Mouse (Mus musculus) CD4-positive, CD25-positive, alpha-beta regulatory T cell, adult 4 months (primary cell): Measurements from ENCODE around the gene Cpz. TPM values are rescaled to one million over a fixed set of nuclear protein-coding genes. Genes with fewer than 3 reads are reported as not detected.

Source experiments
- ATAC-seq: one replicate; pipeline ENCODE4 v1.8.0; 2017
- polyA plus RNA-seq, 2 experiments: library from polyadenylated mRNA; unstranded; fragments of 100-300 nt; shearing (Covaris generic); gene quantifications; one replicate each; pipeline ENCODE4 v1.2.1; 2017

Cpz gene
- polyA plus RNA-seq = under 1 TPM in 1 of 2 experiments, not detected in 1; 0.13 TPM

DNA sequence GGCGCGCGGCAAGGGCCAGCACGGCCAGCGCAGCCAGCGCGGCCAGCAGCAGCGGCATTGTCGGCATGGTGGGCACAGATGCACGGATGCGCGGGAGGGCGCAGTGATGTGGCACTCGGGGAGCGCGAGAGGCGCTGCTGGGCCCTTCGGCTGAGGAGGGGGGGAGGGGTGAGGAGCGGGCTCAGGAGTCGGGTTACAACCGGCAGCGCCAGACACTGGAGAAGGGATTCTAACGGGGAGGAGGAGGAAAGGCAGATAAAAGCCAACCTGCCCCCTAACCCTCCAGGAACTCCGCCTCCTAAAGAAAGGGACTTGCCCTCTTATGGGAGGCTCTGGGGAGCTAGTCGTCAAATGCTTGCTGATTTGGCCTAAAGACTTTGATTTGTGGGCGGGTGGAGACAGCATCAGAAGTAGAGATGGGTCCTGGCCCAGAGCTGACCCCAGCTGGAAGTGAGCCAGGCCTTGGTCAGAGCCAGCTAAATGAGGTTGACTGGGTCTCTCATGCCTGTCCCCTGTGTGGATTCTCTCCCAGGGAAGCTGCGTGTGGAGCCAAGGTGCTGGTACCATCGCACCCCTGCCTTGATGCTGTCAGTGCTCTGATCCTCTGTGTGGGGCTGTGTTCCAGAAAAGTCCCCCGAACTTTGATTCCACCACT, at the start of gene Cpz:
Gene Cpz (minus strand): TSS at position 230 of the 655 bp plus-strand sequence.
- no peak for ATAC-seq

GRCm38 (mm10) chr5:35574653-35575599, 49.4 kb upstream of the Cpz start, which contains the start of gene Trmt44:
Gene Trmt44 (minus strand): TSS chr5:35575070.
- ATAC-seq = peak; percentile 99

GRCm38 (mm10) chr5:35571546-35571945, 46.0 kb upstream of the Cpz start:
- no peak for ATAC-seq

DNA sequence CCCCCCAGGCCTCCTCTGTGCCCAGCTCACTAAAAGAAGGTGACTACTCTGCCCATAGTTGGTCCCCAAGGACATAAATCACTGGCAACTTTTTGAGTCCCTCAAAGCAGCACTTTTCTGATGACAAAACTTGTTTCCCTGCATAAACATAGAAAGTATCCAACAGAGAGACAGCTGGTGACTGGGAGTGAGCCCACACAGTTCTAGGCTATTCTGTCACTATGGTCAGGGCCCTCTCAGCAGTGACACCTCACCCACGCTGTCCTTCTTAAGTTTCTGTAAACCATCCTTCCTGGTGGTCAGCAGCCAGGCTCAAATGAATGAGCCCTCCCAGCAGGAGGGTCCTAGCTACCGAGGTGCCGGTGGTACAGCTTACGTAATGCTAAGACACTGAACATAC, 41.1 kb upstream of the Cpz start:
- ATAC-seq = no peak

GRCm38 (mm10) chr5:35565217-35565616, 39.7 kb upstream of the Cpz start:
- no peak for ATAC-seq

DNA sequence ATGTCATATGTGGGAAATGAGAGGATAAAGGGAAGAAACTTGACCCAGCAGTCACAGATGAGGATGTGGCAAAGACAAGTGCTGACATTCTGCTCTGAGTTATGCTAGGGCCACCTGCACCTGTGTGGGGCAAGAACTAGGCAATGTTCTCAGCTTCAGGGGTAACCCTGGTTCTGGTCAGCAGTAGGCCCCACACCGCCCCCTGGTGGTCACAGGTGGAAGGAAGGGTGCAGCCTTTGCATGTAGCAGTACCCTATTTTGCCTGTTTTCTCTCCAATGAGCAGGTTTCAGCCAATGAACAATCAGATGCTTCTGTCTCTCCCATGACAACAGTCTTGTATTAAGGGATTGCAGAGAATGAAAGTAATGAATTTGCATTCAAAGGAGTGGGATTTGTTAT, 38.0 kb upstream of the Cpz start:
- ATAC-seq = peak; percentile 67

GRCm38 (mm10) chr5:35562616-35563015, 37.1 kb upstream of the Cpz start:
- no peak for ATAC-seq

DNA sequence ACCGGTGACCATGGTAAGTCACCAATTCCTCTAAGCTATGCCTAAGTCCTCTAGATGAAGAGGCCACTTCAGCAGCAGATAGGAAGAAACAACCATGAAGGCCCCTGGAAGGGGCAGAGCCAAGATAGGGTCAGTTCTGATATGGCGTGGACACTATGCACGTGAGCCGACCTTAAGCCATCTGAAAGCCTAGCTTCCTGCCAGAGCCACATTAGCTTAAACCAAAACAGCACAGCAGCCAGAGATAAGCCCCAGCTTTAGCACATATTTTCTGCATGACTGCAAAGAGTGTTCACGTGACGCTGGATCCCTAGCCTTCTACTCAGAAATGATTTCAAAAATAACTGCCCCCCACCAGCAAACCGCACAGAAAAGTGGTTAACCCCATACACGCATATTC, 33.9 kb upstream of the Cpz start:
- no peak for ATAC-seq

DNA sequence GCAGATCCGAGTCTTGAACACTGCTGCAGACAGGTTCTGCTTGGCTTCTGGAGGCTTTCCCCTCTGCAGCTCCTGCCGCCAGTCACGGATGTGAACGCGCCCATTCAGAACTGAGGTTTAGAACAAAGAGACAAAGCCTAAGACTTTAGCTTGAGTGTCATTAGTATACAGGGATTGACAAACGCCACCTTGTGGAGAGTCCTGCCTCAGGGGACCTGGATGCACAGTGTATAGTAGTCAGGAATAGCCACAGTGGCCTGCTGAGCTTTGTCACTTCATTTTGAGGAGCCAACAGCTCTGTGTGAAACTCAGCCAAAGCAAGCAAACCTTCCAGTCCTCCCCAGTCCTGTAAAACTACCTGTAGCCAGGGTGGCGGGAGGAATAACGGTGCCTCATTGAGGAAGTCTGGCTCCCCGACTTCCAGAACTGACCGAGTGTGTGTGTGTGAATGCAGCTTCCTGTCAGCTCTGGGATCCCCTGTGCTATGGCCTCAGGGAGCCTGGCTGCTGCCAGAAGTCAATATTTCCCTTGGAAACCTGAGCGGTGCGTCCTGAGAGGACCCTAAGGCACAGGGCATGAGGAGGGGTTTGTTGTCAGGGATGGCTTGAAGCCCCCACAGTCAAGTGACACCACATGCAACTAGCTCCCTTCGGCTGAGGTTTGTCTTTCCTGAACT, 32.6 kb upstream of the Cpz start:
- ATAC-seq = no peak

DNA sequence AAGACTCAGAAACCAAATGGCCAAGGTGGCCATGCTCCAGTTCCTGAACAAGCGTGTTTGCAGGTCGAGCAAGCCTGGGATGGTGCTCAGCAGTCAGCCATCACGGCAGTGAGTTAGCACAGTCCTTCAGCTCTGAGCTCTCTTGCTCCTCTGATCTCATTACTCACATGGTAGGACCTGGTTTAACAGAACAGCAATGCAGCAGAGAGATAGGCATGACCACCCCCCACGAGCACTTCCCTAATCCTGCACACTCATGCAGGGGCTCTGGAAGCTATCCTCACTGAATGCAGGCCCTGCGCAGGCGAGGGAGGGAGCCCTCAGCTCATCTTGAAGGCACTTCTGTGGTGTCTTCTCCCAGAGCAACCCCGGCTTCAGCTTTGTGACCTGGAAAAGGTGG, 30.9 kb upstream of the Cpz start:
- ATAC-seq = no peak

DNA sequence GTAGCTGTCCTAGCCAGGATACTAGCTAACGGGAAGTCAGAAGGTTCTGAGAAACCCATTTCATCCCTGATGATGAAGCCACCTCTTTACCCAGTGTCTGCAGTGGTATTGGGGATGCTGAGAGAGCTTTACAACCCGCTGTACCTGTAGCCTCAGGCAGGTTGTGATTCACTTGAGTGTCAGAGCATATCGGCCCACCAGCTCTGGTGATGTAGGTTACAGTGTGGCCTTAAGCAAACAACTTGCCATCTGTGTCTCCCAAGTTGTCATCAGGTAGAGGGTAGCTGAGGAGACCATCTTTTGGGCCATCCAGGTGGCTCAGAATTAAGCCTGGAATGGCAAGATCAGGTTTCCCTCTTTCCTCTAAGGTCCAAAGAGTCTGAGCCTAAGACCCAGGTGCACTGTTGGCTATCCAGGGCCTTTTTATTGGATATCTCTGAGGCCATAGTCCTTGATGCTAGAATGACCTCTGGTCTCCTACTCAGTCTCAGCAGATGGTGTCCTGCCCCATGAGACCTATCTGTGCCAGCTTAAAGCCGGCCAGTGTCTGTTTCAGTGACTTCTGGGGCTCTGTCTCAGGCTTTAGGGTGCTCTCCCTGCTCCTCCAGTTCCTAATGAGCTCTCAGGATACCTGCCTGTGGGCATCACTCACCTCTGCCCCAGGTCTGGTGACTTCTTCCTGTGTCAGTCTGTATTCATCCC, 27.5 kb upstream of the Cpz start:
- ATAC-seq = no peak

DNA sequence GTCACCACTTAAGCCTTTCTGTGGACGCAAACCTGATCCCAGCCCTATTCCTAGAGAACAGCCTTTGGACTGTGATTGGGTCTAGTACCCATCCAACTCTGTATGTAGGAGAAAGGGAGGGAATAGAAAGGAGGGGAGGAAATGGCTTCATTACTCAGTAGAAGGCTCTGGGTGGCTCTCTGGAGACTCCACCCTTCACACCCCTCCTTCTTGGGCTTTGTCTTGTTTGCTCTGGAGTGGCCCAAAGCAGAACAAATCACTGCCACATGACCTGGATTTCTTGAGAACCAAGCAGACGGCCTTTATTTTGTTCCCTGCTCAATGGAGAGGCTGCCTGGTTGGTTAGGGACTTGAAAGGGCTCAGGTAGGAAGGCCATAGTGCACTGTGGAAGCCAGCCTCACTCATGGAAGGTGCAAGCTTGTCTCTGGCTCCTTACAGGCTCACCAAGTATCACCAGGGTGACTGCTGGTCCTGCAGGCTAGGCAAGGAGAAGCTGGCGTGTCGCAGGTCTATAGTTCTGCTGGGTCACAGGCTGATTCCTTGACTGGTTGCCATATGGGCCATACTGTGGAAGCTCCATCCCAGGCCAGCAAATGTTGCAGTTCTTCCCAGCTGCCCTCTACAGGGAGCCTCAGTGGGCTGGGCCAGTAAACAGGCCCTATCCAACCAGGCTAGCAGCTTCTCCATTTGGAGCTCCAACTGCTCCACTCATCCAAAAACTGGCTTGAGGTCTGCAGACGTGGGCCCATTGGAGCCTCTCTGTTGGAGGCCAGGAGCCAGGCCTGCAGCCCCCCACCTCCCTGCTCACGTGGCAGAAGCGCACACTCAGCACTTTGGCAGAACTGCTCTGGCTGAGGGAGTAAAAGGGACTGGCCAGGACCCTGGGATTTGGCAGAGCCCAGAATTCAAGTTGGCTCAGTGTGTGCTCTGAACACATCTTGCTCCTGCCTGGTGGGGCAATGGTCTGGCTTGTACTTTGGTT, 26.6 kb upstream of the Cpz start:
- no peak for ATAC-seq

- ATAC-seq = no peak
Measured at GRCm38 (mm10) chr5:35546127-35546526, 20.6 kb upstream of the Cpz start.

DNA sequence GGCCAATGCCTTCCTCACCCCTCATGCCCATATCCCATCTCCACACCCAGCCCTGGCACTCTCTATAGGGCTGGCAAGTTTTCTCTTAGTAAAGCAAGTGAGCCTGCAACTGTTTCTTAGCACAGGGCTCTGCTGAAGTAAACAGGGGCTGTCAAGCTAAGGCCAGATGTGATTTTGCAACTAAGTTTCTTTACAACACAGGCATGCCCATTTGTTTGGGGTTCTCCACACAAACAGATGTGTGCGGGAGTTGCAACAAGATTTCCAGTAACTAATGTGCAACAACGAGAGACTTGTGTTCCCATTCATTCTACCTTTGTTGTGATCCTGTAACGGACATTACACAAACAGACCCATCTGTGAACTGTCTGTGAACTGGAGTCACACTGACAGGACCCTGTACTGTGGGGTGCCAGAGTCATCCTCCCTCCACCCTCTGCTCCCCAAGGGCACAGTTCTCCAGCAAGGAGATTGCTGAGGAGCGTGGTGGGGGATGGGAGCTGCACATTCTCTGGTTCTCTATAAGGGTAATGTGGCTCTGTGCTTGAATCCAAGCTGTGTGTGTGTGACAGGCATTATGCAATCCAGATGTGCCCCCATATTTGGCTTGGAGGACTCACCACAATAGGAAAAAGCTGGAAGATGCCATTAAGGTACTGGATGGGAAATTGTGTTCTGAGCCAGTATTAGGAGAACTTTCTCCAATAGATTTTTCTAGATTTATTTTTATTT, 15.7 kb upstream of the Cpz start:
- no peak for ATAC-seq

DNA sequence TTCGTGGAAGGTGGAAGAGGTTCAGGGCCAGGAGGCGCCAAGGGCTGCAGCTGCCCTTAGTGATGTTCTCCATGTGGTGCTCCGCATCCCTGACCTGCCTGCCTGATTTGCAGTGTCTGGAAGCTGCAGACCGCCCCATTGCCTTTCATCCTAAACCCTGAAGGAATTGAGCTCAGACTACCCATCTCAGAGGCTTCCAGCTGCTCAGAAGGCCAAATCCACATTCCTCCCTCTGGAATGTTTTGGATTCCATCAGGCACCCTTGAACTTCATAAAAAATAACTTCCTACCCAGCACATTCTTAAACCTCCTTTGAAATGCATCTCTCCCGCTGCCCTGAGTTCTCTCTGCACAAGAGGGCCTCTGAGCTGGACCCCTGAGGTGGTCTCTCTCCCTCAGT, 15.1 kb upstream of the Cpz start:
- no peak for ATAC-seq

GRCm38 (mm10) chr5:35539576-35539975, 14.1 kb upstream of the Cpz start:
- no peak for ATAC-seq

- no peak for ATAC-seq
Measured at GRCm38 (mm10) chr5:35538022-35538421, 12.5 kb upstream of the Cpz start.

GRCm38 (mm10) chr5:35537474-35537873, 12.0 kb upstream of the Cpz start:
- no peak for ATAC-seq

GRCm38 (mm10) chr5:35536271-35536670, 10.8 kb upstream of the Cpz start:
- ATAC-seq = no peak

DNA sequence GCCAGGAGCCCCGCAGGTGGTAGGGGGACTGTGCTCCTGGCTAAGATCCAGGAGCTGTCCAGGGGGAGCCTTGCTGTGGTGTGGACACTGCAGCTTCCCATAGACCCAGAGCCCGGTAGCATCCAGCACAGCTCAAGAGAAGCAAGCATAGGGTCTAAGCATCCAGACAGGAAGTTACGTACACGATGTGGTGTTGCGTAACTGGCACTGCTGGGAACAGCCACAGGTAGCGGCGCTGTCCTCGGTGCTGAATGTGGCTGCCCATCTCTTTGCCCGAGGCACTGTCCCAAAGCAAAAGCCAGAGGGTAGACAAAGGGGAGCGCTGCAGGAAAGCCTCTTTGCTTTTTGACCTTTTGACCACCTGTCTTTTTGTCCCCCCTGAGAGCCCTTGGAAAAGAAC, 6.1 kb upstream of the Cpz start:
- no peak for ATAC-seq

DNA sequence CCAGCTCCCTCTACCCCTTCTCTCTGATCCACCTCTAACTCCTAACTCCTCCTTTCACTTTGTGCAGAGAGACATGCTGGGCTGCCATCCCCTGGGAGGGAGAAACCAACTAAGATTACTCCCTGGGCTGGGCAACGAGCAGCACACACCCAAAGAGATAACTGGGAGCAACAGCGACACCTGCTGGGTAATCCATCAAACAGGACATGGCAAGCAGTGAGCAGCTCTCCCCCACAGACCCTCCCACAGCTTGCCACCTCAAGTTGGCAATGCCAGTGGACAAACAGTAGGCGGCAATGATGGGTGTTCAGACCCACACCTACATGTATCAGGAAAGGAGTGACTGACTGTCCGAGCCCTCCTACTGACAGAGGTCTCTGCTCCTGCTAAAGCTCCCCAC, 4.9 kb upstream of the Cpz start:
- ATAC-seq = no peak
